Comparison of ENCODE assay signal across 10 mouse cellular contexts in the genomic region with DNA sequence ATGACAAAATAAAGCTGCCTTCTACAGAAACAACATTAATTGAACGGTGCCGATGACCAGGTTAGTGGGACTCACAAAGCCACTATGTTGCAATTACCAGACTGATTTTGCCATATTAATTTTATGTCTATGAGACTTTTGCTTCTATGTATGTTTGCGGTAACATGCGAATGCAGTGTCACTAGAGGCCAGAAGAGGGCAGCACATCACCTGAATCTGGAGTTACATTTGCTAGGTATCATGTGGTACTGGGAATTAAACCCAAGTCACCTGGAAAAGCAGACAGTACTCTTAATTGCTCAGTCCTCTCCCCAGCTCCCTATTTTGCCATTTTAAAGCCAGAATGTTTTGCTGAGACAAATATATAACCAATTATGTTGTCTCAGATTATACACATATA.
DNase-seq lines count a peak whose midpoint lies in the region; ATAC-seq and TF ChIP-seq lines count a peak whose summit lies in the region.
"Had no signal": no experiment of that assay in that cellular context is flagged by ENCODE, and none has a peak within 500 bp of the region (broad histone marks: within the 10 kb centered on the region; RNA-seq: fewer than 3 reads in every experiment).

No protein-coding gene starts in this region.

- no peak overlapping the region for H3K4me2 ChIP-seq in forebrain, postnatal 0 days (ENCODE audit: low read depth)
- H3K4me2 ChIP-seq in forebrain, embryonic 13.5 days: no peak overlapping the region
- H3K4me2 ChIP-seq in lung, postnatal 0 days (replicated peaks; ENCODE audit: low read depth, low read length): no peak overlapping the region

- no peaks in the 10 kb centered on the region for H3K27me3 ChIP-seq in forebrain, postnatal 0 days (ENCODE audit: insufficient read depth, low read length)
- H3K27me3 ChIP-seq in forebrain, embryonic 13.5 days: no peaks in the 10 kb centered on the region
- no peaks in the 10 kb centered on the region for H3K27me3 ChIP-seq in lung, postnatal 0 days (replicated peaks; ENCODE audit: insufficient read depth, low read length)

- ATAC-seq in forebrain, postnatal 0 days: no peak
- no peak for ATAC-seq in forebrain, embryonic 13.5 days
- ATAC-seq in lung, postnatal 0 days: no peak
- no peak for ATAC-seq in activated CD4-positive, CD25-positive, alpha-beta regulatory T cell, adult 4 months
- ATAC-seq: inflammation-experienced regulatory T-cells, adult 6 months had no signal

- no peaks in the 10 kb centered on the region for H3K36me3 ChIP-seq in forebrain, postnatal 0 days (ENCODE audit: insufficient read depth)
- H3K36me3 ChIP-seq in forebrain, embryonic 13.5 days (ENCODE audit: poor library complexity, severe bottlenecking): no peaks in the 10 kb centered on the region
- no peaks in the 10 kb centered on the region for H3K36me3 ChIP-seq in lung, postnatal 0 days (ENCODE audit: insufficient read depth, low read length)

- no peak overlapping the region for H3K27ac ChIP-seq in forebrain, postnatal 0 days (ENCODE audit: low read depth, low read length)
- no peak overlapping the region for H3K27ac ChIP-seq in forebrain, embryonic 13.5 days
- no peak overlapping the region for H3K27ac ChIP-seq in lung, postnatal 0 days (ENCODE audit: low read length)

- WGBS in forebrain, postnatal 0 days: 84% methylated on average over 4 of the region's 4 CpGs
- WGBS in forebrain, embryonic 13.5 days: 84% methylated on average over 4 of the region's 4 CpGs
- 78% methylated on average over 4 of the region's 4 CpGs for WGBS in lung, postnatal 0 days

- H3K9ac ChIP-seq in forebrain, postnatal 0 days: no peak overlapping the region
- no peak overlapping the region for H3K9ac ChIP-seq in forebrain, embryonic 13.5 days
- no peak overlapping the region for H3K9ac ChIP-seq in lung, postnatal 0 days (replicated peaks; ENCODE audit: low read depth)

- TF ChIP-seq CTCF in forebrain, postnatal 0 days (IDR thresholded peaks at IDR 0.05; ENCODE audit: low read depth): peak; percentile 48
- peak; percentile 58 for TF ChIP-seq CTCF in lung, postnatal 0 days (IDR thresholded peaks at IDR 0.05)

- H3K9me3 ChIP-seq in forebrain, postnatal 0 days (ENCODE audit: low read length): no peaks in the 10 kb centered on the region
- no peaks in the 10 kb centered on the region; the same call in 1 of the 2 replicates for H3K9me3 ChIP-seq in forebrain, embryonic 13.5 days (replicated peaks)
- H3K9me3 ChIP-seq in lung, postnatal 0 days (ENCODE audit: low read length): no peaks in the 10 kb centered on the region

- DNase-seq in forebrain, postnatal 0 days: no peak
- DNase-seq in lung, postnatal 0 days (ENCODE audit: low spot score): no peak
- DNase-seq in lung, postnatal 25 days (ENCODE audit: low spot score): no peak
- peak; percentile 20 for DNase-seq in brain, adult 2 months (ENCODE audit: low read depth, low spot score)
- DNase-seq in thymus, postnatal 14 days: peak; percentile 25
- DNase-seq in gastrocnemius, adult 18-20 months (ENCODE audit: low spot score): no peak
- DNase-seq: gastrocnemius, postnatal 14 days had no signal

- H3K4me3 ChIP-seq in forebrain, postnatal 0 days (ENCODE audit: low read depth, low read length): no peak overlapping the region
- no peak overlapping the region for H3K4me3 ChIP-seq in forebrain, embryonic 13.5 days
- H3K4me3 ChIP-seq in lung, postnatal 0 days (ENCODE audit: low read depth, low read length): no peak overlapping the region

- no peak for TF ChIP-seq EP300 in lung, postnatal 0 days (IDR thresholded peaks at IDR 0.05)

- H3K4me1 ChIP-seq in forebrain, postnatal 0 days (ENCODE audit: insufficient read depth): no peaks in the 10 kb centered on the region
- H3K4me1 ChIP-seq in forebrain, embryonic 13.5 days: 0 out of 2 replicates have a peak, but pooled peaks cover 3% of the 10 kb centered on the region
- no peaks in the 10 kb centered on the region for H3K4me1 ChIP-seq in lung, postnatal 0 days (ENCODE audit: insufficient read depth, low read depth, low read length)

Comparison
In these comparisons a context has a peak if more than half of its experiments do, and no peak if none do; other contexts are left out.
1. DNase-seq: peak in brain, adult 2 months (single experiment) and thymus, postnatal 14 days (single experiment); none in forebrain, postnatal 0 days (single experiment), lung, postnatal 0 days (single experiment), lung, postnatal 25 days (single experiment) and gastrocnemius, adult 18-20 months (single experiment).